Mouse (Mus musculus) CH12.LX (cell line): ENCODE measurements around the gene Clock.

ENCODE experiments used
- CTCF ChIP-seq, 2 experiments: IDR thresholded peaks in 1 of 2; conservative IDR thresholded peaks in 1 of 2; 2 replicates each; pipeline ENCODE4 v1.5.1; 2011 to 2012; ENCODE audit warnings: low read depth in 2 of 2, low read length in 2 of 2, improper control_type of control experiment in 1 of 2, inconsistent platforms in 1 of 2, mild to moderate bottlenecking in 1 of 2, moderate library complexity in 1 of 2
- MAX ChIP-seq: IDR thresholded peaks from 2 replicates; pipeline ENCODE4 v1.6.1; 2011; ENCODE audit warnings: low read length, improper control_type of control experiment
- MYC ChIP-seq: IDR thresholded peaks from 2 replicates; pipeline ENCODE4 v1.6.1; 2011; ENCODE audit warnings: low read depth, mild to moderate bottlenecking, improper control_type of control experiment, low read length
- POLR2A ChIP-seq: IDR thresholded peaks from 2 replicates; pipeline ENCODE4 v1.6.1; 2011; ENCODE audit warnings: low read depth, mild to moderate bottlenecking, improper control_type of control experiment, low read length
- POLR2AphosphoS2 ChIP-seq: IDR thresholded peaks from 2 replicates; pipeline ENCODE4 v1.6.1; 2011; ENCODE audit warnings: low read depth, low read length, improper control_type of control experiment
- TBP ChIP-seq: conservative IDR thresholded peaks from 2 replicates; pipeline ENCODE4 v1.6.1; 2011; ENCODE audit warnings: low read depth, low read length, improper control_type of control experiment
- UBTF ChIP-seq: IDR thresholded peaks from 2 replicates; pipeline ENCODE4 v1.6.1; 2012; ENCODE audit warnings: low read depth, mild to moderate bottlenecking, inconsistent platforms, low read length, improper control_type of control experiment, moderate library complexity
- ZNF384 ChIP-seq: IDR thresholded peaks from 2 replicates; pipeline ENCODE4 v1.6.1; 2012; ENCODE audit warnings: low read depth, low read length, improper control_type of control experiment, inconsistent platforms

DNA sequence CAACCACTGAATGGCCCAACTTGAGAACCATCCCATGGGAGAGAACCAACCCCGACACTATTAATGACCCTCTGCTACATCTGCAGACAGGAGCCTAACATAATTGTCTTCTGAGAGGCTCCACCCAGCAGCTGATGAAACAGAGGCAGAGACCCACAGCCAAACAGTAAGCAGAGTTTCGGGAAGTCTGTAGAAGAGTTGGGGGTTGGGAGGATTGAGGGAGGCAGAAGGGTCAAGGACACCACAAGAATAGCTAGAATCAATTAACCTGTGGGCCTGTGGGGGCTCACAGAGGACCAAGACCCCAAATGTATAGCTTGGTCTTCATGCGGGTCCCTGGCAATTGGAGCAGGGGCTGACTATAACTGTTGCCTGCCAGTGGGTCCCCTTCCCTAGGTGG, 16.3 kb downstream of the Clock start:
- no peak for TF ChIP-seq CTCF (conservative IDR thresholded peaks at IDR 0.05 in 1 of 2, IDR thresholded peaks at IDR 0.05 in 1 of 2; ENCODE audit: low read depth in 2 of 2, low read length in 2 of 2)
- no peak for TF ChIP-seq UBTF
- no peak for TF ChIP-seq POLR2AphosphoS2
- TF ChIP-seq TBP: no peak
- TF ChIP-seq POLR2A: no peak
- TF ChIP-seq ZNF384: no peak
- TF ChIP-seq MYC: no peak
- TF ChIP-seq MAX: no peak
